Mouse (Mus musculus) telencephalon, adult 2 months (tissue): ENCODE results near the gene Adora1.

ENCODE experiments used
- DNase-seq: peaks from one replicate; pipeline ENCODE4 v3.0.0-alpha.2; 2011; ENCODE audit warnings: low read depth, low spot score

The Adora1 gene

DNA sequence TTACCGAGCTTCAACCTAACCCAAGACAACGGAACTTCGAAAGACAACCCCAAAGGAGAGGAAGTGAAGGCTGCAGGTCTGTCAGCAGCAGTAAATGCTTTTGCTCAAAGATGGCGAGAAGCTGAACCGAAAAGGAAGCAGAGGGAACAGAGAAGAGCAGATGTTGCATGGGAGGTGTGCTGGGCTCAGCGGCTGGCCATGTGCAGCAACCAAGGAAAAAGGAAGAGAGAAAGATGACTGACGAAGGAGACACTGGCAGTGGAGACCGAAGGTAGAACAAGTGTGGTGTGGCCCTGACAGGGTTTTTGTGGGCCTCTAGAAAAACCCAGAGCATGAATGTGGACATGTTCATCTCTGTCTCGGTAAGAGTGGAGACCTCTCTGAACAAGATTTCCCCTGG, 5.5 kb upstream of the Adora1 start:
- DNase-seq: no peak

DNA sequence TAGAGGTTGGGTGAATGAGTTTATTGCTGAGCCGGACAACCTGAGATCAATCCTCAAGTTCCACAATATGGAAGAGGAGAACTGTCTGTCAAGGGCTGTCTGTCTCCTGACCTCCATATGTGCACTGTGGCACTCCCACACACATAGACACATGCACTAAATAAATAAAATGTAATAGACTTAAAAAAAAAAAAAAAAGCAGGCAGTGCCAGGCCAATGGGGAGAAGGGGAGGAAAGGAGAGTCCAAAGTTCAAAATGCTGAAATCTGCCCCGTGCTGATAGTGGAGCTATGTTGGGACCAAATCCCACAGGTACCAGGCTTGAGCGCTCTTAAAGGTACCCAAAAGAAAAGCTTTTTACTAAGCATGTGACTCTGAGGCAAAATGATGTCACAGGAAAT, 2.2 kb upstream of the Adora1 start:
- DNase-seq: no peak

DNA sequence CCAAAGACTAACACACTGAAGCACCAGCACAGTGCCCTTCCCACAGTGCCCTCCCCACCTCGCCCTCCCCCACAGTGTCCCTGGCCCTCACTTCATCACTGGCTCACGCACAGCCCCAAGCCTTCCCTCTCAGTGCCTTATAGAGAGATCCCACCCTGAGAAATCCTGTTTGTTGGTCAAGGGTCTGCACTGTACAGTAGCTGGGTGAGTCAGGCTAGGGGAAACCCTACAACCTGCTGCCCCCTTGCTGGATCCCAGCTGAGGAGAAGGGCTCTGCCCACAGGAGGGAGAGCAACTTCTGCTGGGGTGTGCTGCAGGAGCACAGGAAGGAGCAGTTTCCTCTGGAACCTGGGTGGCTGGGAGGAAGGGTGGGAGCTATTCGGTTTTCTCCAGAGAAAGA, 911 bp upstream of the Adora1 start:
- DNase-seq: no peak

DNA sequence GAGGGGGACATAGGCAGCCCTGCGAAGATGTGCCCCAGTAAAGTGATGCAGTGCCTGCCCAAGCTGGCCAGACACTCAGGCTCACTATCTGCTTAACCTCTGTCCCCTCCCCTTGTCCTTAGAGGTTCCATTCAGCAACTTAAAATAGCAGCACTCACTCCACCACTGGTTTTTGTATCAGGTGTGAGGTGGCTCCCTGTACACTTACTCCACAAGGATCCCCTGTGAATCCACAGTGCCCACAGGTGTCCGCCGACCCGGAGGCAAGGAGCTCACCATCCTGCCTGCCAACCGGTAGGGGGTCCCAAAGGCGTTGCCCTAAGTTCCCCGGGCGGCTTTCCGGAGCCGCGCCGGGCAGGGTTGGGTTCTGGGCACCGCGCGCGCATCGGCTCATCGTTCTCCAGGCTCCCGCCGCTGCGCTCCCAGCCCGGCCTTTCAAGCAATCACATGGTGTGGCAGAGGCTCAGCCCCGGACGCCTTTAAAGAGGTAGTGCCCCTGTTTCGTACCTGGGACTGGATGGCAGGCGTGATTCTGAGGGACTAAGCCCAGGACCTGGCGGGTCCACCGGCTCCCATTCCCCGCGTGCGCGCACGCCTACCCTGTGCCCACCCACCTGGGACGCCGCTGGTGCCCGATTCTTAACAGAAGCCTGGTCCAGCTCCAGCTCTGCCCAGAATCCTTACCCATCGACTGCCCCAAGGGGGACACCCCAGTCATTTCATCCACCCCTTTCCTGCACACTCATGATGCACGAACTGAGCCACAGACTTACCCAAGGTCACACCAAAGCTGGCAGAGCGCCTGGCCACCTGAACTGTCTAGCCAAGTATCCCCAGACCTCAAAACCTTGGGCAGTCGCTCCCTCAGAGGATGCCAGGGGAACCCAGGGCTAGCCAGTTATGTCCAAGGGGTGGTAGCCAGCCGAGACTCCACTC, 508 bp downstream of the Adora1 start:
- DNase-seq: no peak

DNA sequence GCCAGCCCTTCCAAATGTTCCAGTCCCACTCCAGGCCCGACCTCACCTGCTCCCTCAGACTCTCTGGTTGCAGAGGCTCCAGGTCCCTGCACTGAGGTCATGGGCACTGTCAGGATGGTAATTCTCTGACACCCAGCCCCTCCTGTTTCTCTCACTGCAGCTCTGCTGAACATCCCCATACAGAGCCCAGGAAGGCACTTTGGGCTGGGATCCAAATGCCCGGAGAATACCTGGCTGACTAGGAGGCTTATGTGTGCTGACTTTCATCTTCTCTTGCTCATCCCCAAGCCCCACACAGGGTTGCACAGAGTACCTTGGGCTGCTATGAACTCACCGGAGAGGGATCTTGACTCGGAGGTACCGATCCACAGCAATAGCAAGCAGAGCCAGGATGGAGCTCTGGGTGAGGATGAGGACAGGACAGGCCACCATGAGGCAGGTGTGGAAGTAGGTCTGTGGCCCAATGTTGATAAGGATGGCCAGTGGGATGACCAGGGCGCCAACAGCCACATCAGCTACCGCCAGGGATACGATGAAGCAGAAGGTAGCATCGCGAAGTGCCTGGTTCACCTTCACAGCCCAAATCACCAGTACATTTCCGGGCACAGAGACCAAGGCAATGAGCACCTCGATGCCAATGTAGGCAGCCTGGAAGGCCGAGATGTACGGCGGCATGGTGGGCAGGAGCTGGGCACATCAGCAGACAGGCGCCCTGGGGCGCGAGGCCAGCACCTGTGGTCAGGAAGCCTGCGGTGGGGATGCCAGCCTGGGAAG, 1.4 kb downstream of the Adora1 start:
- DNase-seq: no peak

DNA sequence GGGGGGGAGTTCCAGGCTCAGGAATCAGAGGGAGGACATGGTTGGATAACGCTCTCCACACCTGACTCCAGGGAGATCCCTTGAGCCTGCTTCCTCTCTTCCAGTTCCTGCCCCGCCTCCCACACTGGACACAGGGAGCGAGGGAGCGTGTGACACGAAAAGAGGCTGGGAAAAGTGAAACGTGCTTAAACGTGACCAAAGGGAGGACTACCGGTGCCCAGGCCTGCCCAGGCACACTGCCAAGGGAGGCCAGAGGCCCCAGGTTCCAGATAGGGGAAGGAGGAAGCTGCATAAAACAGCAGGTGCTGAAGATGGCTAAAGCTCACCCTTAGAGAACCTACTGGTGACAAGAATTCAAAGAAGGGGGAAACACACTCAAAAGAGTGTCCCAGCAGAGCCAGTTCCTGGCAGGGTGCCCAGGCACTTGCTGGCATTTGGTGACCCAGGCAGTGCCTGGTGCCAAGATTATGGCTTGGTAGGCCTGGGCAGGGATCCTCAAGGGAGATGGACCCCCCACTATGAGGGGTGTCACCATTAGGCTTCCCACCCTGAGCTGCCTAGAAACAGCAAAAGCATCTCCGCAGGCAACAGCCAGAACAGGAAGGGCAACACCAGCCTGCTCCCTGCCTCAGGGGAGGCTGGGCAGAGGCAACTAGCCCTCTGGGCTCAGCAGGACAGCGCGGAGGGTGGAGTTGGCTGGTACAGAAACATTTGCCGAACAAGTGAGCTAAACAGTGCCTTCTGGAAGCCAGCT, 2.3 kb downstream of the Adora1 start:
- DNase-seq: no peak

DNA sequence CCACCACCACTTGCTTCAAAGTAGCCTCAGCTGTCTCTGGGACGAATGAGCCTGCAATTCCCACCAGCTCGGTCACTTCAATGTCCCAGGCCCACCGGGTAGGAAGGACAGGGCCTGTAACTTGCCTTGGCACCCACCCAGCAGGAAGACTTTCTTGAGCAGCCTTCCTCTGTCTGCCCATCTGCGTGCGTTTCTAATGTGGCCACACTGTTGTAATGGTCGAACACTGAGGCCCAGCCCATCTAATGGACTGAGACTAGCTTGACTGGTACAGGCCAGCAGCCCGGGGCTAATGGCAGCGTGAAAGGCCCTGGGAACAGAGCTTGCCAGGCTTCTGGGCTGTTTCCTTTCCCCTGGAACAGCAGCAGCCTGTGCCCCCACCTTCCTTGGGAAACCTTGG, 2.9 kb downstream of the Adora1 start:
- no peak for DNase-seq

DNA sequence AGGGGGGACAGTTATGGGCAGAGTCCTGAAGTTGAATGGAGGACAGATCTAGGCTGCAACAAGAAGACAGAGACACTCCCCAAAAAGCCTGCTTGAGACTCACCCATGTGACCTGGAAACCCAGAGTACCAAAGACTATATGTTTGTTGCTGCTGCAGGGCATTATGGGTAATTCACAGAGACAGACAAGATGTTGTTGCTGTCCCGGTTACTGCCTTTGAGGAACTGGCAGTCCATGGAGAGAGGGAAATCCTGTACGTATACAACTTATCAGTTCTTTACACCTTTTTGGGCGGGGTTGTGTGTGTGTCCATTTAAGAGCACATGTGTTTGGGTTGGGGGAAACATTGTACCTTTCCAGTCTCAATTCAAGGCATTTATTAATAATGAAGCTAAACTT, 3.5 kb downstream of the Adora1 start:
- no peak for DNase-seq

DNA sequence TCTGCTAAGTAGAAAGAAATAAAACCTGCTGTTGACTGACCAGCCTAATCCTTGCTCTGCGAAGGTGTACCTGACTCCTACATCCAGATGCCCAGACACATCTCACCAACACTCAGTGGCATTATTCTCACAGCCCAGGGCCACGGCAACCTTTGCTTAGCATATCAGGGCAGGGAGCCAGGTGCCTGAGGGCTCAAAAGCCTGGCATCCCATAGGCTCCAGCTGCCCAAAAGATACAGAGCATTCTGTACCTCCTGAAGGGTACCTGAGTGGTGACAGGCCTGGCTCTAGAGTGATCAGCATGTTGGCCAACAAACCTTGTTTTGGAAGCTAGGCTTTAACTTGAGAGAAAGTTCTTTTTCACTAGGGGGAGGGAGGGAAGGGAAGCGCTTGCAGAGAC, 4.0 kb downstream of the Adora1 start:
- no peak for DNase-seq

DNA sequence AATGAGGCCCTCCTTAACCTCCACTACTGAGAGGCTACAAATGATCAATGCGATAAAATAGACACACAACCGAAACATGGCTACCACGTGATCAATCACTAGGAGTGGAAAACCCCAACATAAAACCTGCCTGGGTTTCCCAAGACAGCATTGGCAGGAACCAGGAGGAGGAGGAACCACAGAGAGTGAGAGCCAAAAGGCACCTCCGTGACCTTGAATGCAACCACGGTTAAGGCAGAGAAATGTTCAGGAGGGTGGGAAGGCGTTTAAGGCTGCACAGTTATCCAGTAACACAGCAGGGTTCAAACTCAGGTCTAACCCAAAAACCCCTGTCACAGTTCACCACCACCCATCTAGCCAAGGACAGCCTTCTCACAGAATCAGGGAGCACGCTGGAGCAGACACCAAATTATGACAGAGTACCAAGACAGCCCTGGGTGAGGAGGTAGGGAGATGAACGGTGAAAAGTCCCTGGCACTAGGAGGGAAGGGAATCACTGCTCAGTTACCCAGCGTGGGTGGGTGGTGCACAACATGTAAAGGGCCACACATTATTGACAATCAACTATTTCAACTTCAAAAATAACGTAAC, 4.5 kb downstream of the Adora1 start:
- no peak for DNase-seq

DNA sequence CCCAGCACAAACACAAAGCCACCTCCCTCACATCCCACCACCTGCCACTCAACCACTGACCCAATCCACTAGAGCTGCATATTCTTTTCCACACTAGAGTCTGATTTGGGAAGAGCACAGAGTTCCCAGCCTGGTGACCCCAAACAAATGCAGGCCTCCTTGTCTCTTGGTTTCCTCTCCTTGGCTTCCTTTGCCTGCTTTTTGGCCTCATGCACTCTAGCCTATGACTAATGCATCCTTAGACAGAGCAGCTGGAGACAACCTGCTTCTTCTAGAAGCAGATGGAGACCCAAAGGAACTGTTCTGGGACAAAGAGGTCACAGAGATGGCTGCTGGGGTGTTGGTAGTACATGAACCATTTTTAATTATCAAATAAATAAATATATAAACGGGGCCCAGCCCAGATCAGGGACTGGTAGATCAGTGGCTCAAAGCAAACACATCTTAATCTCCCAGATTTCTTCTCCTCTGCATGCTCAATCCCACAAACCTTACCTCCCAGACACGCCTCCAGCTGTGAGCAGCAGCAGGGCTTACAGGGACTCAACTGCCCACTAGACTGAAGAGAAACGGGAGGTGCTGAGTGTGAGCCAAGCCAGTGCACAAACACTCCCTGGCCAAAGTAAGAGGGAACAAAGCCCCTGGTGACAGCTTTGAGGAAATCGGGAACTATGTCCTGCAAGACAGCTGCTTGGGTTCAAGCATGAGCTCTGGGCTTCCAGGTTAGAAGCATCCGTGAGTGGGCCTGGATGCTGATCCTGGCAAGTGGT, 5.2 kb downstream of the Adora1 start:
- no peak for DNase-seq

DNA sequence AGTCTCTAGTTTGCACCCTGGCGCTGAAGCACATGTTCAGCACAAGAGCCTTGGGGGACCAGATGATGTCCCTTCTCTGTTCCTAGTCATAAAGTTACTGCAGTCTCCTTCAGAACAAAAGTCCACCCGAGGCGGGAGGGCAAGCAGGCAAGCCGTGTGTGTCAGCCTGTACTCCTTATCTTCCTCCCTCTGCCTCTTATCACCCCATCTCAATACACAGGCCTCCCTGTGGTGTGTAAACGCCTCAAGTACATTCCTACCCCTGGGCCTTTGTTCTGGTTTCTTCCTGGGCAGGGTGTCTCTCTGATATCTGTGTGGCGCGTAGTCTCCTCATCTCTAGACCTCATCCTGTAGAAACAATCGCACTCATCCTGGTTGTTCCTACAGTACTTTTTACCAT, 8.5 kb downstream of the Adora1 start:
- DNase-seq: no peak

DNA sequence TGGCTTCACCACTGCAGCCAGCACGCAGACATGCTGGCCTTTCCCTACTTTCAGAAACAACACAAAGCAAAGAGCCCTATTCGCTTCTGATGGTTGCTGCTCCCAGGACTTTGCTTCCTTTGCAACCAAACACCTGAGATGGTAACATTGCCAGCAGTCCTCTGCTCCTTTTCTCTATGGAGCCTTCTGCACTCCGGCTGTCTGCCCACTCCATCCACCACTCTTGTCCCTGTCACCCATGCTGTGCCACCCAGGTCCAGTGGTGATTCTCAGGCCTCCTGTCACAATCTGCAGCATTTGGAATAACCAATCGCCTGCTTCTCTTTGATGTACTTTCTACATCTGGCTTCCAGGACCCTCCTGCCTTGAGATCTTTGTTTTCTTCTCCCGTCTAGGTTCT, 9.9 kb downstream of the Adora1 start:
- DNase-seq: no peak

DNA sequence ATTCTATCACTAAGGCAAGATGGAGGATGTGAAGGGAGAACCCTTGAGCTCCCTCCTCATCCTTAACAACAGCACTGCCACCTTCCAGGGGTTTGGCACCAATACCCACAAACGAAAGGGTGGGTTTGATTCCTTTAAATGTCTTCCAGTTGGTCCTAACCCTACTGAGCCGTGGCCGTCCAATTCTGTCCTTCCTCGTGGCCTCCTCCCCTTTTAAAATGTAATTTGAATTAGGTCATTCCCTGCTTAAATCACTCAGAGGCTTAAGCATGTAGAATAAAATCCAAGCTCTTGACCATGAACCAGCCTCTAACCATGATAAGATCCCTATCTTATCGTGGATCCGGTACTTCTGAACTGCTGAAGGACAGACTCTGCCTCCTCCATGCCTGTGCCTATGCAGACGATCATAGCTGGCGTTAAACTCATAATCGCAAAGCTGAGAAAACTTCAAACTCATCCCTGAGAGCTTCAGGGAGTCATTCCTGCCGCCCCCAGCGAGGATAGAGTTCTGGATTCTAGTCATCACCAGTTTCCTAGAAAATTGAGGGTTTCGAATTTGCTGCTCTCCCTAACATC, 10.5 kb downstream of the Adora1 start:
- no peak for DNase-seq

DNA sequence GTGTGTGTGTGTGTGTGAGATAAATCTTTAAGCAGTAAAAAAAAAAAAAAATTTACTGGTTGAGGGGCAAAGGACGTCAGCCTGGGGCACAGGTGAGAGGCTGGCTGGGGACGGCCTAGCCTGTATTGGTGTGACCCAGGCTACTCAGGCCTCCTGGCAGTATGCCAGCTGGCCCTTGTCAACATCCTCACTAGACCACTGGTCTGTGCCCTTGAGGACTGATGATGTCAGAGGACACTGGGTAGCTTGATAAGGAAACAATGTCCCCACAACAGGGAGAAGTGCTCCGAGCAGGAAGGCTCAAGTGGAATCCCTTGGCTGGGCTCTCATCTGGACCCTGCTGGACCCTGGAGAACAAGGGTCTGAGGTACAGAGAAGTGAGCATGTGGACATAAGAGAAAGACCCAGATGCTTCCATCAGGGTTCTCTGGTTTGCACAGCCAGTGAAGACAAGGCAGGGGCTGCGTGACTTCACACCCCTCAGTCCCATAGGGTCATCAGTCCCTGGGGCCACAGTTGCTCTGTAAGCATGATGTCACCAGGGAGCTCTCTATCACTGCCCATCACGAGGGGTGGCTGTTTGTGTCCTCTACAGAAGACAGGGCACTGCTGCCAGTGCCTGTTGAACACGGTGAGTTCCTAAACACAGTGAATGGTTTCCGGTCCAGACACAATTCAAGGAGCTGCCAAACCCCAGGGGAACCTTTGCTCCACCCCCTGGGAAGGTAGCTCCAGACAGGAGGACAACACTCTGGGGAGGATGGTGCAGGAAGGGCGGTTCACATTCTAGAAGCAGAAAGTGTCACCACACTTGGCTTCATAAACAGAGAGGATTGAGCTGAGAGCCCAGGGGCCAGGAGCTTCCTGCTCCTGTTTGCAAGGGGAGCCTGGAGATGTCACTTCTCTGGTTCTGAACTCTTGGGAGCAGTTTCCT, 12.8 kb downstream of the Adora1 start:
- DNase-seq: no peak

DNA sequence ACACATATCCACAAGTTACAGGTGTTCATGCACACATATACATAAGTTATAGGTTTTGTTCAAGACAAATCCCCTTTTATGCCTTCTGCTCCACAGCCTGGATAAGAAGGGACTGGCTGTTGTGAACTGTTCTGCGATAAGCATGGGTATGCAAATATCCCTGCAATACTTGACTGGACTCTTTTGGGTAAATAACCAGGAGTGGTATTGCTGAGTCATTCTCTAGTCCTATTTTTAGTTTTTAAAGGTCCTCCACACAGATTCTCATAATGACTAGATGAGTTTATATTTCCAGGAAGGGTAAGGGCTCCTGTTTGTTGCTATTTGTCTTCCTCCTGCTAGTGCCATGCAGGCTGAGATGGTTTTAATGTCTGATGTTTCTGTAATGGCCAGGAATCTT, 14.1 kb downstream of the Adora1 start:
- DNase-seq: no peak

DNA sequence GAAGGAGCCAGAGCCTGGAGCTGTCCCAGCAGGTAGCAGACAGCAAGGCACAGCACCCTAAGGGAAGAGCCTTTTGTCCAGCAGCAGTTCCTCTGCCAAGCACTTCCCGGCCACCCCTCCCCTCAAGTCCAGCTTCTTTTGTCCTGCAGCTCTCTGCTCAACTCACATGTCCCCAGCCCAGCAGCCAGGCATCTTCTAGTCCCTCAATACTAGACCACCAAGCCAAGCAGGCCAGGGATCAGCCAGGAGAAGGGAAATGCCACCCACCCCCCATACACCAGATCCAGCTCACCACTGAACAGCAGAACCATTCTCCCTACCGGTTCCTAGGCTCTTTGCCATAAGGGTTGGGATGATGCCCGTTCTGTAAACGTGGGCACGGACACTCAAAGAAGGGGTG, 15.6 kb downstream of the Adora1 start:
- no peak for DNase-seq

DNA sequence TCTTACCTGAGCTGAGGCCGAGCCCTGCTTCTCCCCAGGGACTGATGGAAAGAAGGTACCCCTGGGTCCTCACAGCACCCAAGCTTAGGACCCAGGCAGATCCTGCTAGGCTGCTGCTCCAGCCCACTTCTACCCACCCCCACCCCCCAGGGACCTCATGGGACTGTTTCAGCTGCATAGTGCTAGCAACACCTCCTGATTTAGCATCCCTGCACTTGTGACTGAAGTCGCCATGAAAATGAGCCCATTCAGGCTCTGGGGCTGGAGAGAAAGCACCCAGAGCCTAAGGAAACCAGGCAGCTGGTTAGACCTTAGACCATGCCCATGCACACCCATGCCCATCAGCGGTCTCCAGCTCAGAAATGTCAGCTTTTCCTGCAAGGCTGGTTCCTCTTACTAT, 17.3 kb downstream of the Adora1 start:
- DNase-seq: no peak

DNA sequence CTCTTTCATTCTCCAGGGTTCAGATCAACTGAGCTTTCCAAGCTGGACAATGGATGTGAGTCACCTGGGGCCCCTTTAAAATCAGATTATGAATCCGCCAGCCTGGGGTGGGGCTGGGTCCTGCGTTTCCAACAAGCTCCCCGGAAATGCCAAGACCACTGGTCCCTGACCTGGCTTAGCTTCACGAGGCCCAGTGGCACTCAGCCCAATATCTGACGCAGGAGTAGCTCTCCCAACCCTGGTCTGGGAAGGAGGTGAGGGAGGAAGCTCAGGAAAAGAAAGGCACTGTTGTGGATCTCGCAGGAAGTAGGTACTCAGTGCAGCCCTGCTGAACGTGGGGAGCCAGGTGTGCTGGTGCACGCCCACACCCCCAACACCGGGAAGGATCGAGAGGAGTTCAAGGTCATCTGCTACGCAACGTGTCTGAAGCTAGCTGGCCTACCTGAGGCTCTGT, 18.2 kb downstream of the Adora1 start:
- DNase-seq: no peak

DNA sequence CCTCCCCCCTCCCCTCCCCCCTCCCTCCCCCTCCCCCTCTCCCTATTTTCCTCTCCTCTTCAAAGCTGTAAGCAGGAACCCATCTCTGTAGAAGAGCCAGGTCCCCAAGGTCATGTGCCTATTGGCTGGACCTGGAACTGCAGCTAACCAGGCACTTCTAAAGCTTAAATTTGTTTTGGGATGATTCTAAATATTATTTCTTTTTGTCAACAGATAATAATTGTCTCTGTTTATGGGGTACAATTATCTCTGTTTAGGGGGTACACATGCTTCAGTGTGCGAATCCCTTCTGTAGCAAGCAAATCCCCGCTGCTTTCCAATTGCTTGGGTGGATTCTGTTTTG, 18.6 kb downstream of the Adora1 start:
- DNase-seq: no peak
